Mouse (Mus musculus) kidney, adult 2 months (tissue): Measurements from ENCODE around the gene Zfand6.

Source experiments
- CTCF ChIP-seq: fragments of 200-500 bp; conservative IDR thresholded peaks from 2 replicates; pipeline ENCODE4 v1.5.1; 2011; ENCODE audit warnings: low read depth, mild to moderate bottlenecking, control low read depth, low read length, moderate library complexity, mixed read lengths; ENCODE audit not compliant: insufficient read depth, insufficient read length
- POLR2A ChIP-seq: fragments of 200-500 bp; IDR thresholded peaks from one replicate; pipeline ENCODE4 v1.6.1; 2011; ENCODE audit warnings: low read depth, low read length, control low read depth

DNA sequence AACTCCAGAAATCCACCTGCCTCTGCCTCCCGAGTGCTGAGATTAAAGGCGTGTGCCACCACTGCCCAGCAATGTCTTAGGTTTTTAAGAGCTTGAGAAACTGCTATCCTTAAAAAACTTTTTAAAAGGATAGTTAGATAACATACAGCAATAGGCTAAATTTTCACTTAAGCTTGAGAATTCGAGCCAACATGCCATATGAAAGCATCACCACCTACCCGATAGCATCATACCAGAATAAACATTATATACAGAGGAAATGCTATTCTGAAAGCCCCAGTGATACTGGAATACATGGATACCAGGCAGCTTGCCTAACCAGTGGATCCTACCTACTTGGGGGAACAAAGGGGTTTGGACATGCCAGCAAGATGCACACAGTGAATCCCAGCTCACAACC is 66.0 kb downstream of the Zfand6 start:
- no peak for TF ChIP-seq CTCF
- no peak for TF ChIP-seq POLR2A
